Mouse (Mus musculus): ENCODE measurements at regions not wholly inside any gene's neighbourhood (a gene's known extent, or its start where the extent isn't known, plus 50 kb on each side); places are given as distances from the start of the nearest gene placed in this dataset.

GRCm38 (mm10) chr13:52702201-52702611 lies 119.2 kb downstream of the Syk start:
- no peak overlapping the region for H3K4me2 ChIP-seq (ENCODE audit: low read depth, severe bottlenecking)
- WGBS, result 25% methylated on average over 15 of the region's 15 CpGs
- no peak overlapping the region for H3K9ac ChIP-seq (ENCODE audit: low read length)
- no peaks in the 10 kb centered on the region for H3K27me3 ChIP-seq (ENCODE audit: control insufficient read depth, insufficient read depth, low read length)
- peaks cover 21% of the 10 kb centered on the region for H3K4me1 ChIP-seq (ENCODE audit: control insufficient read depth, insufficient read depth, low read length)
- H3K4me3 ChIP-seq (ENCODE audit: low read depth, low read length), result no peak overlapping the region
- no peak overlapping the region for H3K27ac ChIP-seq (replicated peaks; ENCODE audit: low read depth, low read length)
- DNase-seq (ENCODE audit: low spot score) (peak; percentile 38), ATAC-seq (ENCODE audit: insufficient number of reproducible peaks, low FRiP score, low TSS enrichment, low read depth) (no peak)
- H3K36me3 ChIP-seq (ENCODE audit: control insufficient read depth, insufficient read depth, low read length), result no peaks in the 10 kb centered on the region
- H3K9me3 ChIP-seq (ENCODE audit: control insufficient read depth, low read length), result no peaks in the 10 kb centered on the region

GRCm38 (mm10) chr13:52703401-52704164 lies 120.6 kb downstream of the Syk start:
- H3K9me3 ChIP-seq (ENCODE audit: control insufficient read depth, low read length), result no peaks in the 10 kb centered on the region
- no peak overlapping the region for H3K4me3 ChIP-seq (ENCODE audit: low read depth, low read length)
- no peak overlapping the region for H3K27ac ChIP-seq (replicated peaks; ENCODE audit: low read depth, low read length)
- peaks cover 24% of the 10 kb centered on the region for H3K4me1 ChIP-seq (ENCODE audit: control insufficient read depth, insufficient read depth, low read length)
- no peaks in the 10 kb centered on the region for H3K27me3 ChIP-seq (ENCODE audit: control insufficient read depth, insufficient read depth, low read length)
- H3K36me3 ChIP-seq (ENCODE audit: control insufficient read depth, insufficient read depth, low read length), result no peaks in the 10 kb centered on the region
- 22% methylated on average over 12 of the region's 12 CpGs for WGBS
- no peak for ATAC-seq (ENCODE audit: insufficient number of reproducible peaks, low FRiP score, low TSS enrichment, low read depth)
- H3K9ac ChIP-seq (ENCODE audit: low read length), result no peak overlapping the region
- peak; percentile 66 for DNase-seq (ENCODE audit: low spot score)
- no peak overlapping the region for H3K4me2 ChIP-seq (ENCODE audit: low read depth, severe bottlenecking)

GRCm38 (mm10) chr13:52704673-52705072 lies 121.7 kb downstream of the Syk start:
- no peak for ATAC-seq (ENCODE audit: insufficient number of reproducible peaks, low FRiP score, low TSS enrichment, low read depth)
- peaks cover 27% of the 10 kb centered on the region for H3K4me1 ChIP-seq (ENCODE audit: control insufficient read depth, insufficient read depth, low read length)

GRCm38 (mm10) chr13:52709580-52709979 lies 126.6 kb downstream of the Syk start:
- WGBS, result 53% methylated on average over 5 of the region's 5 CpGs
- Histone ChIP-seq H3K27me3 (ENCODE audit: control insufficient read depth, insufficient read depth, low read length) (no peaks in the 10 kb centered on the region), H3K4me2 (ENCODE audit: low read depth, severe bottlenecking) (no peak overlapping the region), H3K4me3 (ENCODE audit: low read depth, low read length) (no peak overlapping the region), H3K4me1 (ENCODE audit: control insufficient read depth, insufficient read depth, low read length) (peaks cover 12% of the 10 kb centered on the region; the same call in 1 of the 2 replicates), H3K27ac (replicated peaks; ENCODE audit: low read depth, low read length) (no peak overlapping the region), H3K9ac (ENCODE audit: low read length) (no peak overlapping the region), H3K36me3 (ENCODE audit: control insufficient read depth, insufficient read depth, low read length) (no peaks in the 10 kb centered on the region), H3K9me3 (ENCODE audit: control insufficient read depth, low read length) (no peaks in the 10 kb centered on the region)
- ATAC-seq (ENCODE audit: insufficient number of reproducible peaks, low FRiP score, low TSS enrichment, low read depth) (no peak), DNase-seq (ENCODE audit: low spot score) (no peak)

More at GRCm38 (mm10) chr13:52704673-52705072, 121.7 kb downstream of the Syk start:
- WGBS, result 84% methylated on average over 3 of the region's 3 CpGs
- Histone ChIP-seq H3K27ac (replicated peaks; ENCODE audit: low read depth, low read length) (no peak overlapping the region), H3K9ac (ENCODE audit: low read length) (no peak overlapping the region), H3K27me3 (ENCODE audit: control insufficient read depth, insufficient read depth, low read length) (no peaks in the 10 kb centered on the region), H3K36me3 (ENCODE audit: control insufficient read depth, insufficient read depth, low read length) (no peaks in the 10 kb centered on the region), H3K4me2 (ENCODE audit: low read depth, severe bottlenecking) (no peak overlapping the region), H3K9me3 (ENCODE audit: control insufficient read depth, low read length) (no peaks in the 10 kb centered on the region), H3K4me3 (ENCODE audit: low read depth, low read length) (no peak overlapping the region)
- DNase-seq (ENCODE audit: low spot score), result no peak

- H3K4me2 ChIP-seq (ENCODE audit: low read depth, severe bottlenecking), result no peak overlapping the region
- no peak overlapping the region for H3K27ac ChIP-seq (replicated peaks; ENCODE audit: low read depth, low read length)
- peak; percentile 91 for DNase-seq (ENCODE audit: low spot score)
- peaks cover 9% of the 10 kb centered on the region; the same call in 1 of the 2 replicates for H3K4me1 ChIP-seq (ENCODE audit: control insufficient read depth, insufficient read depth, low read length)
- WGBS, result 28% methylated on average over 9 of the region's 9 CpGs
- H3K9me3 ChIP-seq (ENCODE audit: control insufficient read depth, low read length), result no peaks in the 10 kb centered on the region
- ATAC-seq (ENCODE audit: insufficient number of reproducible peaks, low FRiP score, low TSS enrichment, low read depth), result peak; percentile 39; the same call in 1 of the 2 replicates
- no peak overlapping the region for H3K4me3 ChIP-seq (ENCODE audit: low read depth, low read length)
- no peaks in the 10 kb centered on the region for H3K36me3 ChIP-seq (ENCODE audit: control insufficient read depth, insufficient read depth, low read length)
- no peak overlapping the region for H3K9ac ChIP-seq (ENCODE audit: low read length)
- no peaks in the 10 kb centered on the region for H3K27me3 ChIP-seq (ENCODE audit: control insufficient read depth, insufficient read depth, low read length)
Observed at GRCm38 (mm10) chr13:52711713-52712369, 128.9 kb downstream of the Syk start.

- Histone ChIP-seq H3K9me3 (ENCODE audit: control insufficient read depth, low read length) (no peaks in the 10 kb centered on the region), H3K4me3 (ENCODE audit: low read depth, low read length) (no peak overlapping the region), H3K9ac (ENCODE audit: low read length) (no peak overlapping the region), H3K4me2 (ENCODE audit: low read depth, severe bottlenecking) (no peak overlapping the region), H3K4me1 (ENCODE audit: control insufficient read depth, insufficient read depth, low read length) (no peaks in the 10 kb centered on the region), H3K27me3 (ENCODE audit: control insufficient read depth, insufficient read depth, low read length) (no peaks in the 10 kb centered on the region), H3K27ac (replicated peaks; ENCODE audit: low read depth, low read length) (no peak overlapping the region), H3K36me3 (ENCODE audit: control insufficient read depth, insufficient read depth, low read length) (no peaks in the 10 kb centered on the region)
- ATAC-seq (ENCODE audit: insufficient number of reproducible peaks, low FRiP score, low TSS enrichment, low read depth), result no peak
- 88% methylated on average over 6 of the region's 6 CpGs for WGBS
- no peak for DNase-seq (ENCODE audit: low spot score)
Observed at GRCm38 (mm10) chr13:52721463-52721862, 138.5 kb downstream of the Syk start.

- WGBS, result 75% methylated on average over 3 of the region's 3 CpGs
- no peak for DNase-seq (ENCODE audit: low spot score)
- Histone ChIP-seq H3K4me3 (ENCODE audit: low read depth, low read length) (no peak overlapping the region), H3K27me3 (ENCODE audit: control insufficient read depth, insufficient read depth, low read length) (no peaks in the 10 kb centered on the region), H3K27ac (replicated peaks; ENCODE audit: low read depth, low read length) (no peak overlapping the region), H3K4me1 (ENCODE audit: control insufficient read depth, insufficient read depth, low read length) (no peaks in the 10 kb centered on the region), H3K9ac (ENCODE audit: low read length) (no peak overlapping the region), H3K4me2 (ENCODE audit: low read depth, severe bottlenecking) (no peak overlapping the region), H3K36me3 (ENCODE audit: control insufficient read depth, insufficient read depth, low read length) (no peaks in the 10 kb centered on the region), H3K9me3 (ENCODE audit: control insufficient read depth, low read length) (no peaks in the 10 kb centered on the region)
- ATAC-seq (ENCODE audit: insufficient number of reproducible peaks, low FRiP score, low TSS enrichment, low read depth), result no peak
Observed at GRCm38 (mm10) chr13:52722718-52723117, 139.7 kb downstream of the Syk start.

GRCm38 (mm10) chr13:52726043-52726442 lies 143.1 kb downstream of the Syk start:
- Histone ChIP-seq H3K27ac (replicated peaks; ENCODE audit: low read depth, low read length) (no peak overlapping the region), H3K27me3 (ENCODE audit: control insufficient read depth, insufficient read depth, low read length) (no peaks in the 10 kb centered on the region), H3K9ac (ENCODE audit: low read length) (no peak overlapping the region), H3K9me3 (ENCODE audit: control insufficient read depth, low read length) (no peaks in the 10 kb centered on the region), H3K4me1 (ENCODE audit: control insufficient read depth, insufficient read depth, low read length) (no peaks in the 10 kb centered on the region), H3K4me2 (ENCODE audit: low read depth, severe bottlenecking) (no peak overlapping the region), H3K36me3 (ENCODE audit: control insufficient read depth, insufficient read depth, low read length) (no peaks in the 10 kb centered on the region), H3K4me3 (ENCODE audit: low read depth, low read length) (no peak overlapping the region)
- 76% methylated on average over 10 of the region's 10 CpGs for whole genome bisulfite sequencing
- ATAC-seq (ENCODE audit: insufficient number of reproducible peaks, low FRiP score, low TSS enrichment, low read depth) (no peak), DNase-seq (ENCODE audit: low spot score) (no peak)

All from limb, embryonic 11.5 days (tissue).